Mouse (Mus musculus) skeletal muscle tissue, adult 2 months (tissue): ENCODE measurements around the gene Grem2.

ENCODE experiments used
- DNase-seq: peaks from one replicate; pipeline ENCODE4 v3.0.0-alpha.2; 2012; ENCODE audit warnings: low read depth, low spot score

Gene Grem2

GRCm38 (mm10) chr1:174788617-174789016 lies 133.0 kb downstream of the Grem2 start:
- no peak for DNase-seq
